Mouse (Mus musculus) hindbrain, embryonic 14.5 days (tissue): ENCODE measurements around the gene Ush2a. TPM values are rescaled to one million over a fixed set of nuclear protein-coding genes. Genes with fewer than 3 reads are reported as not detected.
A peak's percentile ranks its signal among the peaks of the same experiment; 100 is the strongest.

Source experiments
- ATAC-seq: fragments of 200-750 bp; cut with Nextera tagmentation; 2 replicates; pipeline ENCODE4 v1.8.0; 2017; ENCODE audit warnings: moderate number of reproducible peaks, mild to moderate bottlenecking, moderate TSS enrichment, moderate library complexity; ENCODE audit not compliant: low FRiP score
- DNase-seq: peaks from one replicate; pipeline ENCODE4 v3.0.0-alpha.2; 2015; ENCODE audit warnings: low spot score
- H3K27ac ChIP-seq: fragments of 300-500 bp; sonication (generic); 2 replicates; pipeline ENCODE4 v1.5.1; 2014; ENCODE audit warnings: mild to moderate bottlenecking, moderate library complexity
- H3K27me3 ChIP-seq: fragments of 300-500 bp; sonication (generic); 2 replicates; pipeline ENCODE4 v1.6.1; 2014; ENCODE audit warnings: mild to moderate bottlenecking, low read length, mixed read lengths; ENCODE audit not compliant: control insufficient read depth, insufficient read depth
- H3K36me3 ChIP-seq: fragments of 300-500 bp; sonication (generic); replicated peaks from 2 replicates; pipeline ENCODE4 v1.6.1; 2014; ENCODE audit not compliant: control insufficient read depth, insufficient read depth
- H3K4me1 ChIP-seq: fragments of 300-500 bp; sonication (generic); replicated peaks from 2 replicates; pipeline ENCODE4 v1.6.1; 2014; ENCODE audit warnings: antibody characterized with exemption, low read length, mixed read lengths; ENCODE audit not compliant: control insufficient read depth, insufficient read depth
- H3K4me2 ChIP-seq: fragments of 300-500 bp; sonication (generic); replicated peaks from 2 replicates; pipeline ENCODE4 v1.6.1; 2014; ENCODE audit warnings: mild to moderate bottlenecking, moderate library complexity
- H3K4me3 ChIP-seq: fragments of 300-500 bp; sonication (generic); replicated peaks from 2 replicates; pipeline ENCODE4 v1.5.1; 2014; ENCODE audit warnings: mild to moderate bottlenecking, low read length
- H3K9ac ChIP-seq: fragments of 300-500 bp; sonication (generic); 2 replicates; pipeline ENCODE4 v1.6.1; 2014
- H3K9me3 ChIP-seq: fragments of 300-500 bp; sonication (generic); 2 replicates; pipeline ENCODE4 v1.6.1; 2016; ENCODE audit warnings: low read length; ENCODE audit not compliant: control insufficient read depth
- WGBS: fragments of 180-500 bp; shearing (Covaris S2); extraction: QIAGEN DNeasy Blood & Tissue Kit; methylation state at CpG from one replicate; pipeline ENCODE4 v1.1.7; 2014; 5-methylcytosine and 5-hydroxymethylcytosine counted together
- polyA plus RNA-seq: library from polyadenylated mRNA; unstranded; fragments of >200 nt; fragmentation: Nextera tagmentation; extraction: Ambion mirVana; gene quantifications from 2 replicates; pipeline ENCODE4 v1.2.1, GENCODE M21; 2014

Gene Ush2a
- polyA plus RNA-seq, 1 experiment from 2014 or later, result 0.36 TPM

DNA sequence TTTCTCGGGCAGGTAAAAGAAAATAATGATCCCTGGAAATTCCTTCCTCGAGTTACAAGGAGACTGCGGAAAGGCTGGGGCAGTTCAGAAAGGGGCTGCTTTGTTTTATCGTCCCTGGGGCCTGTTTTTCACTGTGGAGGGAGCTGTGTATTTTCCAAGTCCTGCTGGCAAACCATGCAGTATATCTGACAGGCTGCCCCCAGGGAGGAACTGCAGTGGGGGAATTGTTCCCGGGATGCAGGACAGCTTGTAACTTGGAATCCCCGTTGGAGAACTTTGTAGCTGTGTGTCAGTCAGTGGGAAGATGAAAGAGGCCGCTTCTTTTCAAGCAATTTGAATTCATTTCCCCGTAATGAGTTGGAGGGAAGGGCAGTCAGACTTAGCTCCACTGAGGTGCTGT, 399.1 kb downstream of the Ush2a start:
- Histone ChIP-seq H3K4me3 (no peak overlapping the region), H3K4me2 (peak overlapping the region; percentile 41), H3K27ac (peak overlapping the region; percentile 29; the same call in 1 of the 2 replicates), H3K4me1 (peaks cover 15% of the 10 kb centered on the region), H3K9me3 (no peaks in the 10 kb centered on the region), H3K27me3 (no peaks in the 10 kb centered on the region; the same call in 1 of the 2 replicates), H3K36me3 (no peaks in the 10 kb centered on the region), H3K9ac (peak overlapping the region; percentile 7; the same call in 1 of the 2 replicates)
- under 1% methylated on average over 8 of the region's 8 CpGs for WGBS
- ATAC-seq, result peak; percentile 55; the same call in 1 of the 2 replicates
- DNase-seq, result no peak

DNA sequence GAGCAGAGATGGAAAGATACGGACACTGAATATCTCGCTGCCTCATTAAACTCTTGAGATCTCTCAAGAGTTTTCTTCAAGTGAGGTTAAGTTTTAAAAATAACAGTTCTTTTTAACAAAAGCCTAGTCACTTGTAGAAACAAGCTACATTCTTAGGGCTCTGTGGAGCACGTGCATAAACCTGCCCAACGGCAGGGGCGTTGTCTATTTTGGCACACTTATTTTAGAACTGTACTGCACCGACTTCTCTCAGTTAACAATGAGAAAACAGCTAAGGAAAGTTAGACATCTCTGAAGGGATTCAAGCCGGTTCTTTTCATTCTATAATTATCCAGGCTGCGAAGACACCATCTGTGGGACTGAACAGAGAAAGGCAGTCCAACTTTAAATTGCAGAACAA, 405.6 kb downstream of the Ush2a start:
- Histone ChIP-seq H3K27ac (no peak overlapping the region), H3K4me3 (no peak overlapping the region), H3K9me3 (no peaks in the 10 kb centered on the region), H3K36me3 (no peaks in the 10 kb centered on the region), H3K4me1 (no peaks in the 10 kb centered on the region), H3K27me3 (no peaks in the 10 kb centered on the region), H3K4me2 (no peak overlapping the region), H3K9ac (no peak overlapping the region)
- 71% methylated on average over 8 of the region's 8 CpGs for WGBS
- no peak for ATAC-seq
- DNase-seq, result no peak

DNA sequence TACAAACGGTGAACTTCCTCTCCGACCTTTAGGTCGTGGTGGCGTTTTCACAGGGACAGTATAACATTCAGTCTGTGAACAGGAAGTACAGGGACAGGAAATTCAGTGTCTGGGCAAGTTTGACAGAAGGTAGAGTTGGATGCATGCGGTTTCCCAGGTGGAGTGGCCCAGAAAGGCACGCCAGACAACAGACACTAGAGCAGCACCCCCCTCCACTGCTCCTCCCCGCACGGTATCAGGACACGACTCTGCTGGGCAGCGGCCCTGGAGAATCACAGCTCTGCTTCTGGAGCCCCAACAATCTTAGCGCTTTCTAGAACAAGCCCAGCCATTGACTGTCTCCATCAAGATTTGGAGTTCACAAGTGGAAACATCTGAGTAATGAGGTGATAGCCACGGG, 406.7 kb downstream of the Ush2a start:
- WGBS, result 82% methylated on average over 12 of the region's 12 CpGs
- H3K4me1 ChIP-seq, result no peaks in the 10 kb centered on the region
- no peak overlapping the region for H3K4me3 ChIP-seq
- no peak overlapping the region for H3K9ac ChIP-seq
- no peak overlapping the region for H3K4me2 ChIP-seq
- no peaks in the 10 kb centered on the region for H3K27me3 ChIP-seq
- no peak for ATAC-seq
- no peaks in the 10 kb centered on the region for H3K36me3 ChIP-seq
- DNase-seq, result no peak
- H3K9me3 ChIP-seq, result no peaks in the 10 kb centered on the region
- H3K27ac ChIP-seq, result no peak overlapping the region

DNA sequence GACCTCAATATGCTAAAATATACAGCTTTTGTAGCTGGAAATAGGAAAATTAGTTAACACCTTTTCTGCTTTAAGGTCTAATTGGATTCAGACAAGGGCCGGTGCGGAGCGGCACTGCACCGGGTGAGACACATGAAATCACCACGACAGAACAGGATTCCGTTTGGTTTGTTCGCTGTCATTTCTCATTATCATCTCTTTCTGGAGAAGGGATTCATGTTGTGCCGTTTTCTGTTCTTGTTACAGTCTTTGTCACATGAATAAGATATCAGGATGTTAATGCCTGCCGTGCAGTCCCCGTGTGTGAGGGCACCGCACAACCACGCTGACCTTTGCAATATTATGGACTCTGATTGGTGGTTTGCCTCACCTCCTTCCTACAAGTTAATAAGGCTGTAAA, 411.0 kb downstream of the Ush2a start:
- ATAC-seq (no peak), DNase-seq (no peak)
- WGBS, result 66% methylated on average over 12 of the region's 12 CpGs
- H3K9me3 ChIP-seq, result no peaks in the 10 kb centered on the region
- H3K4me1 ChIP-seq, result no peaks in the 10 kb centered on the region
- no peaks in the 10 kb centered on the region for H3K27me3 ChIP-seq
- H3K27ac ChIP-seq, result no peak overlapping the region
- no peak overlapping the region for H3K4me3 ChIP-seq
- no peaks in the 10 kb centered on the region for H3K36me3 ChIP-seq
- H3K4me2 ChIP-seq, result no peak overlapping the region
- no peak overlapping the region for H3K9ac ChIP-seq

DNA sequence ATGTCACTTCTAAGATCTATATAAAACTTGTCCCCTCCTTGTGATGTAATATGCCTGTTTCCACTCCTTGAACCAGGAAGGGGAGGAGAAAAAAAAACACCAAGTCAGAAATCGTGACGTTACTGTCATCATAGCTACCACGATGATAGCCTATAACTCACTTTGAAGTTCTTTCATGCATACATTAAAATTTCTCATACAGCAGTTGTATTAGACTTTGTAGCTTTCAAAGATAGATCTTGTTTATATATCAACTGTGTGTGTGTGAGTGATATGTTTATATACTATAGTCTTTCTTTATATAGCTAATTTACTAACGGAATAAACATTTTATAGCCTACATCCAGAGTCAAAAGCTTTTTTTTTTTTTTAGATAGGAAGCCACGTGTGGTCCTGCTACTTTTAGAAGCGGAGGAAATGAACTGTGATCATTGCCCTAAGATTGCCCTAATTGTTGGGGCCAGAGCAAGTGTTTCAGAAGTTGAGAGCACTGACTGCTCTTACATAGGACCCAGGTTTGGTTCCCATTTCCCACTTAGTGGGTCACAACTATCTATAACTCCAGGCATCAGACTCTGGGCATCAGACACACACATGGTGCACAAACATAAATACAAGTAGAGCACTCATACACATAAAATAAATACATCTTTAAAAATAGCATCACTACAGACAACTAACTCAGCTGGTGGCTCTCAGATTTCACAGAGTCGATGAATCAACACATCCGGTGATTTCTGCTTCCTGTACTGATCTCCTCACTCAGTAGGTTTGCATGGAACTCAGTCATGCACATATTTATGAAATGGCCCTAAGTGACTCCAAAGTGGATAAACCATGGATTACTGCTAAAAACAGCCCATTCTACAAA, 413.1 kb downstream of the Ush2a start:
- ATAC-seq (no peak), DNase-seq (no peak)
- Histone ChIP-seq H3K9me3 (no peaks in the 10 kb centered on the region), H3K9ac (no peak overlapping the region), H3K27ac (no peak overlapping the region), H3K4me3 (no peak overlapping the region), H3K27me3 (no peaks in the 10 kb centered on the region), H3K4me1 (no peaks in the 10 kb centered on the region), H3K36me3 (no peaks in the 10 kb centered on the region), H3K4me2 (no peak overlapping the region)
- 88% methylated on average over 8 of the region's 8 CpGs for WGBS

DNA sequence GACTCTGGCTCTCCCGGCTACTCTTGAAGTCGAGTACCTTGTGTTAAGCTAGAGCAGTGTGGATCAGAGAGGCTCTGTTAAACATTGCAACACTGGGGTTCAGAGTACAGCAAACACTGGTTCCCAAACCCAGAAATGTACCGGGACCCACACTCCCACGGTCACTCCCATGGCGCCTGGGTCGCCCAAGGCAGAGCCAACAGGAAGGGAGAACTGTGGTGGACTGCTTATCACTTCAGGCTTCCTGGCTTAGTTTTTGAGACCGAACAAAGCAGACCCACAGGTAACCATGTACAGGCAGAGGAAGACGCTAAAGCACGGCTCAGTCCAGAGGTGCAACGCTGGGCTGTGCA, 413.7 kb downstream of the Ush2a start:
- no peak for ATAC-seq
- Histone ChIP-seq H3K4me1 (no peaks in the 10 kb centered on the region), H3K27me3 (no peaks in the 10 kb centered on the region), H3K4me2 (no peak overlapping the region), H3K9ac (no peak overlapping the region), H3K9me3 (no peaks in the 10 kb centered on the region), H3K36me3 (no peaks in the 10 kb centered on the region), H3K27ac (no peak overlapping the region), H3K4me3 (no peak overlapping the region)
- no peak for DNase-seq
- WGBS, result 95% methylated on average over 10 of the region's 10 CpGs

DNA sequence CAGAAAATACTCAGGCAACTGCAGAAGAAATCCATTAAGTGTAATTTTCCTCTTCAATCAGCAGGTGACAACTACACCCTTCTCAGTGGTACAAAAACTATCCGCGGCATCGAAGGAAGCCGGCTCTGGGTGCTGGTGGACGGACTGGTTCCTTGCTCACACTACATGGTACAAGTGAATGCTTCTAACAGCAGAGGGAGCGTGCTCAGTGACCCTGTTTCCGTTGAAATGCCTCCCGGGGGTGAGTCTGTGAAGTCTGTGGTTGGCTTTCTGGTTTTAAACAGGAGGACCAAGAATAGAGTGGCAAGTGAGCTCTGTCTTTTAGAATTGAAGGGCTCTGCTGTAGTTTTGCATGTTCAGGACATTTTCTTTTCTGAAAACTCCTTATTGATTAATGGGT, 416.4 kb downstream of the Ush2a start:
- WGBS, result 69% methylated on average over 8 of the region's 8 CpGs
- no peak for ATAC-seq
- Histone ChIP-seq H3K27me3 (no peaks in the 10 kb centered on the region), H3K9ac (no peak overlapping the region), H3K36me3 (no peaks in the 10 kb centered on the region), H3K4me1 (no peaks in the 10 kb centered on the region), H3K27ac (no peak overlapping the region), H3K4me3 (no peak overlapping the region), H3K9me3 (no peaks in the 10 kb centered on the region), H3K4me2 (no peak overlapping the region)
- no peak for DNase-seq

DNA sequence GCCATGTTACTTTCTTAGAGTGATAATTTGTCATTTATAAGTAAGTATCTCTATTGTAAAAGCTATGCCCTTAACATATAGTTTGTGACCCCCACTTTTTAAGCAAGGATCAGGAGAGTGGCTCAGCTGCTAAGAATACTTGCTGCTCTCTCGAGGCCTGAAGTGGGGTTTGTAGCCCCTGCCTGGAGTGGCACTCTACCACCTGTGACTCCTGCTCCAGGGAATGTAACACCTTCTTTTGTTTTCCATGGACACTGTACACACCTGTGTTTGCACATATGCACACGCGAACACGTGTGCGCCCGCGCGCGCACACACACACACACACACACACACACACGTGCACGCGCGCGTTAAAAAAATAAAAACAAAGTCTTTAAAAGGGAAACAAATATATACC, 424.5 kb downstream of the Ush2a start:
- 0 out of 2 replicates have a peak, but pooled peaks cover 3% of the 10 kb centered on the region for H3K4me1 ChIP-seq
- no peak for ATAC-seq
- no peaks in the 10 kb centered on the region for H3K27me3 ChIP-seq
- WGBS, result 97% methylated on average over 14 of the region's 14 CpGs
- H3K9ac ChIP-seq, result no peak overlapping the region
- peaks cover 13% of the 10 kb centered on the region; the same call in 1 of the 2 replicates for H3K9me3 ChIP-seq
- H3K36me3 ChIP-seq, result no peaks in the 10 kb centered on the region
- no peak for DNase-seq
- no peak overlapping the region for H3K4me2 ChIP-seq
- H3K27ac ChIP-seq, result no peak overlapping the region
- no peak overlapping the region for H3K4me3 ChIP-seq

DNA sequence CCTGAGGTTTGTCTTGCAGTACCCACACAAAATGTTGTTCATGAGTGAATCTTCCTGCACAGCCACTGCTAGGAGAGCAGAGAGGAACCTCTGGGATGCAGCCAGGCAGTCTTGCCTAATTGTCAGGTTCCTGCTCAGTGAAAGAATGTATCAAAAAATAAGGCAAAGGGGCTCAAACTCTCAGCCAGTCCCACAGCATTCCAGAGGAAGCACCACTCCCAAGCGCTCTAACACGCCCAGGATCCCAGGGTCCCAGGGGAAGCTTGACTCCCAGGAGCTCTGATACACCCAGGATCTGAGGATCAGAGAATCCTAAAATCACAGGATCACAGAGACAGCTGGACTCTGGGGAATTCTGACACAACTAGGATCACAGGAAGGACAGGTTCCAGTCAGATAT, 434.5 kb downstream of the Ush2a start:
- no peak overlapping the region for H3K4me2 ChIP-seq
- no peaks in the 10 kb centered on the region for H3K27me3 ChIP-seq
- H3K36me3 ChIP-seq, result no peaks in the 10 kb centered on the region
- ATAC-seq (no peak), DNase-seq (no peak)
- H3K9me3 ChIP-seq, result peaks cover 11% of the 10 kb centered on the region
- H3K4me1 ChIP-seq, result no peaks in the 10 kb centered on the region
- H3K27ac ChIP-seq, result no peak overlapping the region
- H3K4me3 ChIP-seq, result no peak overlapping the region
- H3K9ac ChIP-seq, result no peak overlapping the region
- 95% methylated on average over 2 of the region's 2 CpGs for WGBS
